Mouse (Mus musculus) retina, postnatal 1 day (tissue): ENCODE data around the gene Smok2a.
"Not testable (repeated sequence)": the region's sequence is repeated elsewhere in the genome, so short reads cannot be mapped to it uniquely, and the experiment has no call there.

Experiments
- DNase-seq: peaks from one replicate; pipeline ENCODE4 v3.0.0-alpha.2; 2012

The Smok2a gene

GRCm38 (mm10) chr17:13220888-13221287, at the start of gene Smok2a:
Gene Smok2a (plus strand): TSS chr17:13221188.
- no peak for DNase-seq

- DNase-seq: not testable (repeated sequence)
Measured at GRCm38 (mm10) chr17:13173578-13173977, 47.4 kb upstream of the Smok2a start.

- DNase-seq: not testable (repeated sequence)
Measured at GRCm38 (mm10) chr17:13174029-13174428, 47.0 kb upstream of the Smok2a start.

- not testable (repeated sequence) for DNase-seq
Measured at GRCm38 (mm10) chr17:13175609-13176008, 45.4 kb upstream of the Smok2a start.

GRCm38 (mm10) chr17:13177796-13178195, 43.2 kb upstream of the Smok2a start:
- not testable (repeated sequence) for DNase-seq

- DNase-seq: not testable (repeated sequence)
Measured at GRCm38 (mm10) chr17:13179021-13179420, 42.0 kb upstream of the Smok2a start.

- DNase-seq: not testable (repeated sequence)
Measured at GRCm38 (mm10) chr17:13180491-13180890, 40.5 kb upstream of the Smok2a start.

- not testable (repeated sequence) for DNase-seq
Measured at GRCm38 (mm10) chr17:13182712-13183111, 38.3 kb upstream of the Smok2a start.

- DNase-seq: not testable (repeated sequence)
Measured at GRCm38 (mm10) chr17:13184514-13184913, 36.5 kb upstream of the Smok2a start.

- not testable (repeated sequence) for DNase-seq
Measured at GRCm38 (mm10) chr17:13186541-13186940, 34.4 kb upstream of the Smok2a start.

GRCm38 (mm10) chr17:13187621-13188020, 33.4 kb upstream of the Smok2a start:
- not testable (repeated sequence) for DNase-seq

- not testable (repeated sequence) for DNase-seq
Measured at GRCm38 (mm10) chr17:13188846-13189245, 32.1 kb upstream of the Smok2a start.

GRCm38 (mm10) chr17:13190836-13191583, 30.0 kb upstream of the Smok2a start:
- not testable (repeated sequence) for DNase-seq

GRCm38 (mm10) chr17:13196486-13196885, 24.5 kb upstream of the Smok2a start:
- DNase-seq: not testable (repeated sequence)

- not testable (repeated sequence) for DNase-seq
Measured at GRCm38 (mm10) chr17:13198812-13199211, 22.2 kb upstream of the Smok2a start.

GRCm38 (mm10) chr17:13199880-13200409, 21.0 kb upstream of the Smok2a start:
- DNase-seq: not testable (repeated sequence)

GRCm38 (mm10) chr17:13201551-13201950, 19.4 kb upstream of the Smok2a start:
- not testable (repeated sequence) for DNase-seq

GRCm38 (mm10) chr17:13202453-13203107, 18.4 kb upstream of the Smok2a start:
- DNase-seq: not testable (repeated sequence)

- not testable (repeated sequence) for DNase-seq
Measured at GRCm38 (mm10) chr17:13205247-13205646, 15.7 kb upstream of the Smok2a start.

GRCm38 (mm10) chr17:13206491-13206890, 14.5 kb upstream of the Smok2a start:
- no peak for DNase-seq

- not testable (repeated sequence) for DNase-seq
Measured at GRCm38 (mm10) chr17:13208460-13208859, 12.5 kb upstream of the Smok2a start.

GRCm38 (mm10) chr17:13212136-13212850, 8.7 kb upstream of the Smok2a start:
- DNase-seq: no peak

GRCm38 (mm10) chr17:13214169-13214568, 6.8 kb upstream of the Smok2a start:
- DNase-seq: no peak
